Mouse (Mus musculus) T-helper 17 cell (primary cell): ENCODE measurements around the gene Tbc1d22a.

Experiments used
- in situ Hi-C, 2 experiments: fragments of 300-600 bp; cut with MboI, MseI; formaldehyde crosslinking; loops; 1 replicate in 1 of 2; 2 replicates in 1 of 2; pipeline ENCODE4 v1.15.1; 2025; ENCODE audit warnings: high pct_unique_total_duplicates in 2 of 2

Tbc1d22a gene

GRCm38 (mm10) chr15:86375860-86376394 lies 161.7 kb downstream of the Tbc1d22a start:
- in situ Hi-C loops = no loop called here

- in situ Hi-C loops = no loop called here
These were observed 169.0 kb downstream of the Tbc1d22a start for GRCm38 (mm10) chr15:86383278-86383677.

- in situ Hi-C loops = no loop called here
These were observed 171.2 kb downstream of the Tbc1d22a start for GRCm38 (mm10) chr15:86385436-86385835.

DNA sequence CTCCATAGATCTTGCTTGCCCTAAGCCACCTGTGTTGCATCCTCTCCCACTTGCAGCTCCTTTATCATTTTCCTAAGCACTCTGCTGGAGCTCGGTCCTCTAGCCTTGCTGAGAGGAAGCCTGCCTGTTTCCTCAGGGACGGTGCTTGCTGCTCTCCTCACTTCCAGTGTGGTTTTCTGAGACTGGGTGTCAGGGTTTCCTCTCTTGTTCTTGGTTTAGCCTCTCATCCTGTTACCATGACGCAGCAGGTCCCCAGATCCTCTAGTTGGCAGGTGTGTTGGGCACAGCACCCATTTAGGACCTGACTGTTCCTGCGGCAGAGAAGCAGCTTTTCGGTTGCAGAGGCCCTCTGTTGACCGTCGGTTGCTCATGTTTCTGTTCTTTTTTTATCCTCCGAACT lies 172.1 kb downstream of the Tbc1d22a start:
- in situ Hi-C loops = no loop called here

DNA sequence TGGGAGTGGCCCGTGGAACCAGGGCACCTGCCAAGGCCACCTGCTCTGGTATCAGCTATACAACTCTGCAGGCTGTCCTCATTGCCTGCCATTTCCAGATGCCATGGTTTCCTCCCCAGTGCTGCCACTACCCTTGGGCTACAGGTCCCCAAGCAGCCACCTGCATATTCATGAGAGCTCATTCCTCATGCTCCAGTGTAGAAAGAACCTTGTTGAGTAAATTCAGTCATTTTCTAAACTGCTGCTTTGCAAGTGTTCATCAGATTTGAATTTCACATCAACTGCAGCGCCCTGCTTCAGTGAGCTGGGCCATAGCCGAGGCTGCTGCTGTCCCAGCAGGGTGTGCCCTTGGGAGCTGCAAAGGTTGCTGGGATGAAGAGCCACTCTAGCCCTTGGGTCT lies 174.3 kb downstream of the Tbc1d22a start:
- in situ Hi-C loops = no loop called here

- in situ Hi-C loops = loop anchor here (5.0 kb wide), 2 partner anchors 163 to 168 kb away; no protein-coding TSS in a partner anchor
These were observed 190.6 kb downstream of the Tbc1d22a start for GRCm38 (mm10) chr15:86404866-86405265.

DNA sequence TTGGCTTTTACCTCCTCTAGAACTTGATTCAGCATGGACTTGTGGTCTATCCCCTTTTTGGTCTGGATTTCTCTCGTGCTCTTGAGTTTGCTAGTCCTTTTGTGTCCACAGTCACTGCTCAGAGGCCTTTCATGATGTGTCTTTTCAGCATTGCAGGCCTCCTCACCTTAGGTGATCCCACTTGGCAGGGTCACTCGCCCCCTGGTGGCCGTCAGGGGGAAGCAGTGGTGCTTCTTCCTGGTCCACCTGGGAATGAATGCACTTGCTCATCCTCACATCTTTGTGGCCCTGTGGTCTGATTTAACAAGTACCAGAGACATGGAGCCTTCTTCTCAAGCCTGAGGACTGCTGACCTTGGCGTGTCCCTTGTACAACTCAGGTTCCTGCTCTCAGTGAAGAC lies 191.3 kb downstream of the Tbc1d22a start:
- in situ Hi-C loops = loop anchor here in 1 of 2 experiments (5.0 kb wide), 1 partner anchor 168 kb away; no protein-coding TSS in a partner anchor

DNA sequence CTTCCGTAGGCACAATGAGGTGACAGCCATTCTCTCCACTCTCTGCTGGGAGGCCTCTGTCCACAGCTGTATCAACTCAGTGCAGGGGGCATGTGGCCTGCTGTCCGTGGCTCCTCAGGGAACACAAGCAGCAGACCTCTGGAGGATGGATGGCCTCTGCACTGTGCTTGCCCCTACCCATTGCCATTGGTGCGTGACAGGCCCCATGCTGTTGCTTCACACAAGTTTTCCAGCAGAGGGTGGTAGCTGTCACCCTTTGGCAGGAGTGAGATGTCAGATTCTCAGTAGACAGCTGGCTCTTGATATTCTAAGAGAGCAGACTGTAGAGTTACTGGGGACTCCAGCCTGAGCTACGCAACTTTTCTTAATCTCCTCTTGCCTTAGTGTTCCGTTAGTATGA lies 195.1 kb downstream of the Tbc1d22a start:
- in situ Hi-C loops = loop anchor here in 1 of 2 experiments (5.0 kb wide), 1 partner anchor 172 kb away; no protein-coding TSS in a partner anchor

DNA sequence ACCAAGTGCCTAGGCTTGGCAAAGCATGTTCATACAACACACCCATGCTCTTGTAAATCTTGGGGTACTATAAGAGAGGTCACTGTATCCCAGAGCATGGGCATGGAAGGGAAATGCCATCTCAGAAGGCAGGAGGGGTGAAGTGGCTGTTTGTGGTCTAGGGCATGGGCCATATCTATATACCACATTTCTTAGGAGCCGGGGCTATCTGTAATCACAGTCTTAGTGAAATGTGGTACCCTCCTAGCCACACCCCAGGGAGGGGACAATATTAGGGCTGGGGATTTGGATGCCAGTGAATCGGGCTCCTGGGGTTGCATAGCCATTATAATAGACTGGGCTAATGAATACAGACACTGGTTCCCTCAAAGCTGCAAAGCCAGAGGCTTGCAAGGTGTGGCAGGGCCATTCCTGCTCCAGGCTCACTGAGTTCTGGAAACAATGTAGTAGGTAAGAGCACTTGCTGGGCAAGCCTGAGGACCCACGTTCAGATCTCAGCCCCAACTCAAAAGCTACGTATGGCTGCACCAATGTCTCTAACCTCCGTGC lies 197.3 kb downstream of the Tbc1d22a start:
- in situ Hi-C loops = no loop called here

GRCm38 (mm10) chr15:86415951-86416350 lies 201.7 kb downstream of the Tbc1d22a start:
- in situ Hi-C loops = no loop called here

DNA sequence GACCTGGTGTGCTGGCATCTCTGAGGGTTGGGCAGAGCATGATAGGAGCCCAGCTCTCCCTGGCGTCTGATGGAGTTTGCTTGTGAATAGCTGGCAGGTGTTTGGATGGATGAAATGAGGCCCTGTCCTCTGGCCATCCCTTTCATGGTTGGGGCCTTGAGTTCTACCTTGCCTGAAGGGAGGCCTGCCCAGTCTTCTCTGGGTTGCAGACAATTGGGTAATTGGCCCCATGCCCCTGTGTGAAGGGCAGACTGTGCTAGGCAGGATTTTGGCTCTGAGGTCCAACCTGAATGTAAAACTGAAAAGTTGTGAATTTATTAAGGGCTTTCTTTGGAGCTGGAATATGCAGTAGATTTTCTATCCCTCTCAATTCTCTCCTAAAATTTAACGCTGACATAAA lies 204.2 kb downstream of the Tbc1d22a start:
- in situ Hi-C loops = no loop called here

- in situ Hi-C loops = no loop called here
These were observed 205.4 kb downstream of the Tbc1d22a start for GRCm38 (mm10) chr15:86419620-86420019.

- in situ Hi-C loops = no loop called here
These were observed 208.6 kb downstream of the Tbc1d22a start for GRCm38 (mm10) chr15:86422858-86423257.

DNA sequence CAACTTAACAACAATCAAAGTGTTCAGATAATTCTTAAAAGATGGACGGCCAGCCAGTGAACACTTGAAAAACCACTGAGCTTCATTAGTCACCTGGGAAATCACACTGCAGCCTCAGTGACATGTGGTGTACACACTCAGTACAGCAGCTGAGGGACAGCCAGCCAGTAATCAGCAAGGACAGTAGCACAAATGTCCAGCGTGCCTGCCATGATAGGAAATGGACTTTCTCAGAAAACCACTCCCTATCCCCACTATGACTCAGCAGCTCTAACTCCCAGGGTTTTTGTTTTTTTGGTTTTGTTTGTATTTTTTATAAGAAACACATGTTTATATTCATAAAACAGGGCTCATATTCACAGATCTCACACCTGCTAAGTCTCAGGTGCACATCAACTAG lies 209.6 kb downstream of the Tbc1d22a start:
- in situ Hi-C loops = no loop called here

DNA sequence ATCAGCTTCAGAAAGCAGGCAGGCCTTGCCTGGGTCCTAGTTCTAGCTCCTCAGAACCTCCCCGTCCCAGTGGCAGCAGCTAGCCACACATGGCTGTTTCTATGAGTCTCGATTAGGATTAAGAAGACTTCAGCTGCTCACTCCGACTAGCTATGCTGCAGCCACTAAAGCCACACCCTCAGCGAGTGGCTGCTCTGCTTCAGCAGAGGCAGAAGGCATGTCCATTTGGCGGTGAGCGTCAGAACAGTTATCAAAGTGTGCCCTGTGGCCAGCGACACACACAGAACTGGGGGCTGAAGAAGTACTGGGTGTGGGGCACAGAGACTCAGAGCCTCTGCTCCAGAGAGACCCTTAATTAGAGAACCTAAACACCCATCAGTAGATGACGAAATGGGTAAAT lies 210.7 kb downstream of the Tbc1d22a start:
- in situ Hi-C loops = no loop called here

DNA sequence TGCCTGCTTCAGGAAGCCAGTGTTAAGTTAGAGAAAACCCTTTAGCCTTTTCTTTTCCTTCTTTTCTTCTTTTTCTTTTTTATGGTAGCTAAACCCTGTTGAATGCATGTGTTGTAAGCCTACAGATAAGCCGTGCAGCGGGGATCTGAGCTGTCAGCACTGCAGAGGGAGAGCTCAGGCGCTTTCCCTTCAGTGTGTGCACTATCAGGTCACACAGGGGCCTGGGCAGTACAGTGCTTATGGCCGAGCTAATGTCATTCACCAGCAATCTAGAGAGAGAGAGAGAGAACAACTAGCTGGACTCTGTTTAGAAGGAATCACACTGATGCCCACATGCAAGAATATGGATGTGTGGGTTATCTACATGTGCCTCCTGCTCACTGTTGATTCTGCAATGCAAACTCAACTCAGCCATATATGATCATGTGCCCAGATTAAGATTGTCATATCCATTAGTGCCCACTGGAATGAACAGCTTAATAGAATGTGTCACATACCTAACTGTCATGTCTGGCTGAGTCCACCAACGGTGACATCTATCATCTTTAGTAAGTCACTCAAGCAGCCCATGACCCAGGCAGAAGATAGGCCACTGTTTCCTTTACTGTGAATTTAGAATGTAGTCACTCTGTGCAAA lies 212.2 kb downstream of the Tbc1d22a start:
- in situ Hi-C loops = no loop called here

DNA sequence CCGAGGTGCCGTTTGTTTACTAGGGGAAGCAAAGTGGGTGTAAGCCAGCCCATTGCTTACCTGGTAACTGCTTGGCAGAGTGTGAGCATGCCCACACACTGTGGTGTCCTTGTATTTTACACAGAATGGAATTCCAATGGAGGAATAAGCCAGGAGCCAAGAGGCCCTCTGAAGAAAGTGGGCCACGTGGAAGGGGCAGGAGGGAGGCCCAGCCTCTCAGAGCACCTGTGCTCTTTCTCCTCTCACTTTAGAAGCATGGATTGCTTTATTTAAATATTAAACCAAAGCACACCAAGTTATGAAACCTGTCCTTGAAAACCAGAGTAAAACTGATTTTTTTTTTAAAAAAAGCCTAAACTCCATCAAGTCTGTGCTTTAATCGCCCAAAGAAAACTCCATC lies 213.2 kb downstream of the Tbc1d22a start:
- in situ Hi-C loops = no loop called here

DNA sequence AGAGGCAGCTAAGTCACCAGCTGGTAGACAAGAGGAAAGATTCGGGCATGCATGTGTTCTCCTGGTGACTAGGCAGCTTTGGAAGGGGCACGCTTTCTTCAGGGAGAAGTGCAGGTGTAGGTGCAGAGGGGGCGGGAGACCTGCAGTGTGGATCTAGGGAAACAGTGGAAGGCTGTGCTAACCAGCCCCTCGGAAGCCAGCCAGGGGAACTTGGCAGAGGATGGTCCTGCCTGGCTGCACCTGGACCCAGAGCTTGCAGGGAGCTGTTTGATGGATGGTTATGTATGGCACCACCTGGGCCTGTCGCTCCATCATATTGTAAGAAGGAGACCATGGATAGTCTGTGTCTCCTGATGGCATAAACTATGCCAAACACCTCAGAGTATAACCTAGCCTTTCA lies 214.2 kb downstream of the Tbc1d22a start:
- in situ Hi-C loops = no loop called here

GRCm38 (mm10) chr15:86429766-86430335 lies 215.6 kb downstream of the Tbc1d22a start:
- in situ Hi-C loops = loop anchor here in 1 of 2 experiments (5.0 kb wide), 1 partner anchor 707 kb away; no protein-coding TSS in a partner anchor

DNA sequence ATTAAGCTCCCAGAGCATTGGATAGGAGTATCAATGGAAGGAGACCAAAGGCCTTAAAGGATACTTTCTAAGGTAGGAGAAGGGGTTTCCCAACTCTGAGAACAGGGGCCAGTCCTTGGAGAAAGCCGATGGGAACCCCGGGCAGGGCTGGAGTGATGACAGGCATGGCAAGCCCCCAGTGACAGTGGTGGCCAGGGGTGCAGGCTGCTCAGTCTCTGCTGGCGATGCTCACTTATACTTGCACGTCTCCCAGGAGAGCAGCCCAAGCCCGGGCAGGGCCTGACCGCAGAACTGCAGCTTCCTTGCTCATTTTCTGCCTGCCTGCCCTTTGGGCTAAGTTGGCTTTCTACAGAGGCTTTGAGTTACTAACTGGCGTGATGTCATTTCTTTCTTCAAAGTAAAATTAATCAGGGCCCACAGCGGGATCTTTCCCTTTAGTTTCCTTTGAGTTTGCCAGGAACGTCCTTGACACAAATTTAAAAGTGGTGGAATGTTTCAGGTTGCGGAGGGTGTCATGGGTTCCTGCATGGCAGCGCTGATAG lies 217.4 kb downstream of the Tbc1d22a start:
- in situ Hi-C loops = loop anchor here in 1 of 2 experiments (5.0 kb wide), 1 partner anchor 706 kb away; no protein-coding TSS in a partner anchor

GRCm38 (mm10) chr15:86432791-86433190 lies 218.5 kb downstream of the Tbc1d22a start:
- in situ Hi-C loops = loop anchor here in 1 of 2 experiments (5.0 kb wide), 1 partner anchor 705 kb away; no protein-coding TSS in a partner anchor

- in situ Hi-C loops = loop anchor here in 1 of 2 experiments (5.0 kb wide), 1 partner anchor 704 kb away; no protein-coding TSS in a partner anchor
These were observed 219.1 kb downstream of the Tbc1d22a start for GRCm38 (mm10) chr15:86433378-86433777.
